Mouse (Mus musculus): ENCODE data around the gene Ifi213. TPM values are rescaled to one million over a fixed set of nuclear protein-coding genes. Genes with fewer than 3 reads are reported as not detected.
"Not testable (repeated sequence)": the region's sequence is repeated elsewhere in the genome, so short reads cannot be mapped to it uniquely, and the experiment has no call there.

Gene Ifi213
- 0.14 and 0.19 TPM in 2 replicates for polyA plus RNA-seq (2015; fragmentation: Nextera tagmentation; extraction: Ambion mirVana)

DNA sequence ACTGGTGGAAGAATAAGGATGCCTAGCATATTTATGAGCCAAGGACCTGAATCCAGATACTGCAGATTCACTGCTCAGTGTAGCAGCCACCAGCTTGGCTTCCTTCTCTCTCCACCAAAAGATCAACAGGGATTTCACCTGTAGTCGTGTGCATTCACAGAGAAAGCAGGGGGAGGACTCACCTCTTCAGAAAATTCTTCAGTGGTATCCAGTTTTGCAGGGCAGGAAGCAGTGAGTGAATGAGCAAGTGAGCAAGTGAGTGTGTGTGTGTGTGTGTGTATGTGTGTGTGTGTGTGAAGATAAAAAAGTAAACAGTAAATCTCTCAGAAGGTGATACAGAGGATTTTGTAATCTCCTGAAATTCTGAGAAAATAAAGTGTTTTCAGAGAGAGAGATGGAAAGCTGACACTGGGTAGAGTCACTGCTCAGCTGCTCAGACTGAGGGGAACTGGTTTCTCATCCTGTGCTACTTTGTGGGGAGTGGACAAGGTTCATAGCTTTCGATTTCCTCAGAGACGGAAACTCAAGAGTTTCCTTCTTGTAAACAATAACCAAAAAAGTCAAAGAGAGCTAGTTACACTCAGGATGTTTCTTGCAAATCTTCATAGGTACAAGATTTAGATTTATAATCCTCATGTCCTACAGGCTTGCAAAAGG lies at the start of gene Ifi213:
Gene Ifi213, minus strand, starts transcription at position 437 of the 657 bp plus-strand sequence.
- not testable (repeated sequence) for H3K4me2 ChIP-seq; H3K36me3 ChIP-seq; H3K9ac ChIP-seq; H3K27me3 ChIP-seq; H3K9me3 ChIP-seq (replicated peaks); H3K4me3 ChIP-seq; H3K4me1 ChIP-seq (replicated peaks); ATAC-seq (replicated peaks; ENCODE audit: insufficient number of reproducible peaks, insufficient read depth, low FRiP score, low read depth); H3K27ac ChIP-seq
- WGBS = 62% methylated on average over 3 of the region's 3 CpGs

GRCm38 (mm10) chr1:173645393-173645792 lies 46.3 kb upstream of the Ifi213 start:
- ATAC-seq (replicated peaks; ENCODE audit: insufficient number of reproducible peaks, insufficient read depth, low FRiP score, low read depth) = no peak
- WGBS = 71% methylated on average over 2 of the region's 2 CpGs
- no peaks in the 10 kb centered on the region for H3K4me1 ChIP-seq (replicated peaks)
- H3K27ac ChIP-seq = no peak overlapping the region
- no peak overlapping the region for H3K4me2 ChIP-seq
- H3K9me3 ChIP-seq (replicated peaks) = no peaks in the 10 kb centered on the region
- H3K27me3 ChIP-seq = no peaks in the 10 kb centered on the region
- H3K9ac ChIP-seq = no peak overlapping the region
- H3K36me3 ChIP-seq = no peaks in the 10 kb centered on the region
- H3K4me3 ChIP-seq = no peak overlapping the region

GRCm38 (mm10) chr1:173633969-173634645 lies 35.0 kb upstream of the Ifi213 start:
- no peak for ATAC-seq (replicated peaks; ENCODE audit: insufficient number of reproducible peaks, insufficient read depth, low FRiP score, low read depth)
- H3K9ac ChIP-seq = no peak overlapping the region
- no peaks in the 10 kb centered on the region for H3K27me3 ChIP-seq
- H3K4me3 ChIP-seq = no peak overlapping the region
- no peak overlapping the region for H3K27ac ChIP-seq
- no peaks in the 10 kb centered on the region for H3K36me3 ChIP-seq
- H3K4me1 ChIP-seq (replicated peaks) = no peaks in the 10 kb centered on the region
- 81% methylated on average over 5 of the region's 5 CpGs for WGBS
- no peak overlapping the region for H3K4me2 ChIP-seq
- no peaks in the 10 kb centered on the region for H3K9me3 ChIP-seq (replicated peaks)

DNA sequence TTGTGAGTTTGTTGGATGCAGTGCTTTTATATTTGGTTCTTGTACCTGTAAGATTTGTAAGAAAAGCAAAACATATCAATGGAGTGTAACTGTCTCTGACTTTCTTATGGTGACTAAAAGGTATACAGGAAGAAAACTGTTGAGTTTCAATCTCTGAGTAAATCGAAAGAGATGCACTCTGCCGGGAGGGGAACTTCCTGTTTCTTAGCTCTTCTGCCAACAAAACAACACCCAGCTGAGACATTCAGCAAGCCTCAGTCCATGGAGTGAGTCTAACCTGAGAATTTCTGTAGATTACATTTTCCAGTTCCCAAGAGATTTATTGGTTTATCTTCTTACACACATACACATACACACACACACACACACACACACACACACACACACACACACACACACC lies 31.5 kb upstream of the Ifi213 start, which contains the start of gene Ifi209:
Gene Ifi209, plus strand, starts transcription at position 296 of the 400 bp plus-strand sequence.
- not testable (repeated sequence) for H3K27ac ChIP-seq; H3K4me1 ChIP-seq (replicated peaks); H3K9ac ChIP-seq; H3K4me2 ChIP-seq; ATAC-seq (replicated peaks; ENCODE audit: insufficient number of reproducible peaks, insufficient read depth, low FRiP score, low read depth); H3K4me3 ChIP-seq; H3K27me3 ChIP-seq; H3K36me3 ChIP-seq; H3K9me3 ChIP-seq (replicated peaks)
- WGBS = 52% methylated on average over 2 of the region's 2 CpGs

DNA sequence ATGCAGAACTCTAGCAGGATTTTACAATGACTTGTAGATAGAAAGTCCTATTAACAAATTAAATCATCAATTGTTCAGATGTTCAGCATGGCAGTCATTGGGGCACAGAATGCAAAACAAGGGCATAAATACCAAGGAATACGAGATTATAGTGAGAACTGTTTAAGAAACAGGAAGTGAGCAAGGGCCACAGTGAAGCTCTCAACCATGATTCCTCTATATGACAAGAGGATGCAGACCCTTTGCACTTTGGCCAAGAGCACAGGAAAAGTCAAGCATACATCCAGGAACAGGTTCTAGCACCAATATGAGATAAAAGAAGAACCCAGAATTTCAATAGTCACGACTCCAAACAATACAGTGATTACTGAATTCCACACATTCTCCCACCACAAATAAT lies 27.6 kb upstream of the Ifi213 start:
- ATAC-seq (replicated peaks; ENCODE audit: insufficient number of reproducible peaks, insufficient read depth, low FRiP score, low read depth) = no peak
- WGBS = 60% methylated on average over 2 of the region's 2 CpGs
- no peak overlapping the region for H3K4me2 ChIP-seq
- no peak overlapping the region for H3K27ac ChIP-seq
- H3K9me3 ChIP-seq (replicated peaks) = no peaks in the 10 kb centered on the region
- no peaks in the 10 kb centered on the region for H3K27me3 ChIP-seq
- no peak overlapping the region for H3K9ac ChIP-seq
- no peaks in the 10 kb centered on the region for H3K36me3 ChIP-seq
- no peak overlapping the region for H3K4me3 ChIP-seq
- H3K4me1 ChIP-seq (replicated peaks) = no peaks in the 10 kb centered on the region

GRCm38 (mm10) chr1:173624052-173624451 lies 25.0 kb upstream of the Ifi213 start:
- no peak overlapping the region for H3K9ac ChIP-seq
- H3K4me1 ChIP-seq (replicated peaks) = no peaks in the 10 kb centered on the region
- H3K9me3 ChIP-seq (replicated peaks) = no peaks in the 10 kb centered on the region
- H3K36me3 ChIP-seq = no peaks in the 10 kb centered on the region
- no peak overlapping the region for H3K4me3 ChIP-seq
- H3K4me2 ChIP-seq = no peak overlapping the region
- 76% methylated on average over 2 of the region's 2 CpGs for WGBS
- no peaks in the 10 kb centered on the region for H3K27me3 ChIP-seq
- ATAC-seq (replicated peaks; ENCODE audit: insufficient number of reproducible peaks, insufficient read depth, low FRiP score, low read depth) = no peak
- H3K27ac ChIP-seq = no peak overlapping the region

DNA sequence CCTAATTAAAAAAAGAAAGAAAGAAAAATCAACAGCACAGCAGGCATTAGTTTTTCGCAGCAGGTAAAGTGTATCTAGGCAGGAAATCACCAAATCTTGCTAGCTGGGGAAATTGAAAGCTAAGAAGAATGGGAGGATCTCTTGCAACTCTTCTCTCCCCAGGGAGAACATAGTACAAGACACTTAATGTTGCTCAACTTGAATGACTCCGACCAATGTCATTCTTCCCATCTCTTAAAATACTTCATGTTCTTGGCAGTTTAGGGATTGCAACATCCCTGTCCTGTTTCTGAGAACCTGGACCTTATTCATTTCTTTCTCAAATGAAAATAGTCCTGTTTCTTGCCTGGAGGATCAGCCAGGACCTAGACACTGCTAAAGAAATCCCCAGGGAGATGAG lies 23.1 kb upstream of the Ifi213 start:
- 72% methylated on average over 2 of the region's 2 CpGs for WGBS
- not testable (repeated sequence) for H3K9ac ChIP-seq; H3K9me3 ChIP-seq (replicated peaks); H3K27me3 ChIP-seq; H3K4me3 ChIP-seq; H3K27ac ChIP-seq; H3K4me1 ChIP-seq (replicated peaks); H3K4me2 ChIP-seq; H3K36me3 ChIP-seq; ATAC-seq (replicated peaks; ENCODE audit: insufficient number of reproducible peaks, insufficient read depth, low FRiP score, low read depth)

DNA sequence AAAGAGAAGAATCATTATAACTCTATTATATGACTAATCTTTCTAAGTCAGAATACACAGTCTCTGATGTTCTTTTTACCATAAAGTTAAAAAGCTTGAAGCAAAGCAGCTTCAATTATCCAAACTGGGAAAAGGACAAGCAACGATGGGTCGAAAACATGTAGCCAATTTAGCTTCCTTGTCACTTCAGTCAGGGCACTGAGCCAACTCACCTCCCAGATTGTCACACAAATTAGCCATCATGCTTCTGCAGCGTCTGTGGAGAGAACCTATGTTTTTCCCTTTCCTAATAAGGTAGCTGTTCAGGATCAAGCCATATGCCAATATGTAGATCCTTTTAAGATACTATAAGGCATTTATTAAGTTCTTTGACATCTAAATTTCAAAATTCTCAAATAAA lies 11.2 kb upstream of the Ifi213 start:
- not testable (repeated sequence) for H3K4me2 ChIP-seq; H3K9me3 ChIP-seq (replicated peaks); H3K4me1 ChIP-seq (replicated peaks); H3K27me3 ChIP-seq; H3K36me3 ChIP-seq; H3K9ac ChIP-seq; H3K27ac ChIP-seq; ATAC-seq (replicated peaks; ENCODE audit: insufficient number of reproducible peaks, insufficient read depth, low FRiP score, low read depth); H3K4me3 ChIP-seq
- WGBS = 65% methylated on average over 3 of the region's 3 CpGs

GRCm38 (mm10) chr1:173589698-173590097 lies 9.4 kb downstream of the Ifi213 start:
- not testable (repeated sequence) for ATAC-seq (replicated peaks; ENCODE audit: insufficient number of reproducible peaks, insufficient read depth, low FRiP score, low read depth); H3K9me3 ChIP-seq (replicated peaks); H3K4me3 ChIP-seq; H3K27ac ChIP-seq; H3K4me1 ChIP-seq (replicated peaks); H3K36me3 ChIP-seq; H3K9ac ChIP-seq; H3K4me2 ChIP-seq; H3K27me3 ChIP-seq
- 86% methylated on average over 2 of the region's 2 CpGs for WGBS

- Histone ChIP-seq H3K9ac (no peak overlapping the region), H3K9me3 (replicated peaks) (peaks cover 11% of the 10 kb centered on the region; the same call in 1 of the 2 replicates), H3K4me3 (no peak overlapping the region), H3K4me2 (no peak overlapping the region), H3K27ac (no peak overlapping the region), H3K36me3 (no peaks in the 10 kb centered on the region), H3K27me3 (no peaks in the 10 kb centered on the region), H3K4me1 (replicated peaks) (no peaks in the 10 kb centered on the region)
- 89% methylated on average over 26 of the region's 26 CpGs for WGBS
- ATAC-seq (replicated peaks; ENCODE audit: insufficient number of reproducible peaks, insufficient read depth, low FRiP score, low read depth) = no peak
Measured at GRCm38 (mm10) chr1:173579921-173580585, 19.0 kb downstream of the Ifi213 start.

- H3K27ac ChIP-seq = no peak overlapping the region
- H3K36me3 ChIP-seq = no peaks in the 10 kb centered on the region
- H3K27me3 ChIP-seq = no peaks in the 10 kb centered on the region
- H3K4me2 ChIP-seq = no peak overlapping the region
- H3K4me3 ChIP-seq = no peak overlapping the region
- 84% methylated on average over 9 of the region's 9 CpGs for WGBS
- ATAC-seq (replicated peaks; ENCODE audit: insufficient number of reproducible peaks, insufficient read depth, low FRiP score, low read depth) = no peak
- H3K9me3 ChIP-seq (replicated peaks) = peaks cover 11% of the 10 kb centered on the region; the same call in 1 of the 2 replicates
- no peak overlapping the region for H3K9ac ChIP-seq
- no peaks in the 10 kb centered on the region for H3K4me1 ChIP-seq (replicated peaks)
Measured at GRCm38 (mm10) chr1:173579079-173579478, 20.0 kb downstream of the Ifi213 start.
